Mouse (Mus musculus): Measurements from ENCODE around the gene Scamp1. TPM values are rescaled to one million over a fixed set of nuclear protein-coding genes. Genes with fewer than 3 reads are reported as not detected.

Scamp1 gene
- polyA plus RNA-seq, 1 experiment: 229 TPM

- Histone ChIP-seq H3K27me3 (ENCODE audit: control insufficient read depth, insufficient read depth, low read length) (no peaks in the 10 kb centered on the region), H3K4me3 (ENCODE audit: control insufficient read depth, low read depth, low read length) (peak overlapping the region; percentile 30; the same call in 1 of the 2 replicates), H3K27ac (ENCODE audit: control insufficient read depth, insufficient read depth, low read depth, low read length) (peak overlapping the region; percentile 49; the same call in 1 of the 2 replicates), H3K4me1 (ENCODE audit: control insufficient read depth, insufficient read depth, low read length) (no peaks in the 10 kb centered on the region), H3K36me3 (ENCODE audit: control insufficient read depth, insufficient read depth, low read length) (no peaks in the 10 kb centered on the region)
- no peak for TF ChIP-seq CTCF (IDR thresholded peaks at IDR 0.05; ENCODE audit: control insufficient read depth, insufficient read depth, insufficient replicate concordance, low read depth, low read length)
- no peak for TF ChIP-seq POLR2A (IDR thresholded peaks at IDR 0.05; ENCODE audit: control insufficient read depth, low read depth, low read length)
Measured at GRCm38 (mm10) chr13:94250188-94250587, 35.5 kb downstream of the Scamp1 start.

- TF ChIP-seq POLR2A (IDR thresholded peaks at IDR 0.05; ENCODE audit: control insufficient read depth, low read depth, low read length): no peak
- no peak for TF ChIP-seq CTCF (IDR thresholded peaks at IDR 0.05; ENCODE audit: control insufficient read depth, insufficient read depth, insufficient replicate concordance, low read depth, low read length)
- H3K4me3 ChIP-seq (ENCODE audit: control insufficient read depth, low read depth, low read length): peak overlapping the region; percentile 81
- H3K4me1 ChIP-seq (ENCODE audit: control insufficient read depth, insufficient read depth, low read length): no peaks in the 10 kb centered on the region; the same call in 1 of the 2 replicates
- H3K36me3 ChIP-seq (ENCODE audit: control insufficient read depth, insufficient read depth, low read length): no peaks in the 10 kb centered on the region
- H3K27ac ChIP-seq (ENCODE audit: control insufficient read depth, insufficient read depth, low read depth, low read length): no peak overlapping the region
- no peaks in the 10 kb centered on the region for H3K27me3 ChIP-seq (ENCODE audit: control insufficient read depth, insufficient read depth, low read length)
Measured at GRCm38 (mm10) chr13:94242897-94243296, 42.8 kb downstream of the Scamp1 start.

- H3K4me3 ChIP-seq (ENCODE audit: control insufficient read depth, low read depth, low read length): peak overlapping the region; percentile 17; the same call in 1 of the 2 replicates
- no peaks in the 10 kb centered on the region for H3K27me3 ChIP-seq (ENCODE audit: control insufficient read depth, insufficient read depth, low read length)
- no peaks in the 10 kb centered on the region; the same call in 1 of the 2 replicates for H3K4me1 ChIP-seq (ENCODE audit: control insufficient read depth, insufficient read depth, low read length)
- H3K27ac ChIP-seq (ENCODE audit: control insufficient read depth, insufficient read depth, low read depth, low read length): no peak overlapping the region
- no peak for TF ChIP-seq CTCF (IDR thresholded peaks at IDR 0.05; ENCODE audit: control insufficient read depth, insufficient read depth, insufficient replicate concordance, low read depth, low read length)
- no peak for TF ChIP-seq POLR2A (IDR thresholded peaks at IDR 0.05; ENCODE audit: control insufficient read depth, low read depth, low read length)
- H3K36me3 ChIP-seq (ENCODE audit: control insufficient read depth, insufficient read depth, low read length): no peaks in the 10 kb centered on the region
Measured at GRCm38 (mm10) chr13:94241892-94242524, 43.6 kb downstream of the Scamp1 start.

GRCm38 (mm10) chr13:94240873-94241272 is 44.8 kb downstream of the Scamp1 start:
- Histone ChIP-seq H3K4me3 (ENCODE audit: control insufficient read depth, low read depth, low read length) (no peak overlapping the region; the same call in 1 of the 2 replicates), H3K27me3 (ENCODE audit: control insufficient read depth, insufficient read depth, low read length) (no peaks in the 10 kb centered on the region), H3K36me3 (ENCODE audit: control insufficient read depth, insufficient read depth, low read length) (no peaks in the 10 kb centered on the region), H3K27ac (ENCODE audit: control insufficient read depth, insufficient read depth, low read depth, low read length) (no peak overlapping the region), H3K4me1 (ENCODE audit: control insufficient read depth, insufficient read depth, low read length) (no peaks in the 10 kb centered on the region; the same call in 1 of the 2 replicates)
- TF ChIP-seq POLR2A (IDR thresholded peaks at IDR 0.05; ENCODE audit: control insufficient read depth, low read depth, low read length): no peak
- no peak for TF ChIP-seq CTCF (IDR thresholded peaks at IDR 0.05; ENCODE audit: control insufficient read depth, insufficient read depth, insufficient replicate concordance, low read depth, low read length)

GRCm38 (mm10) chr13:94240111-94240510 is 45.5 kb downstream of the Scamp1 start:
- Histone ChIP-seq H3K27ac (ENCODE audit: control insufficient read depth, insufficient read depth, low read depth, low read length) (no peak overlapping the region), H3K4me3 (ENCODE audit: control insufficient read depth, low read depth, low read length) (no peak overlapping the region), H3K36me3 (ENCODE audit: control insufficient read depth, insufficient read depth, low read length) (no peaks in the 10 kb centered on the region), H3K4me1 (ENCODE audit: control insufficient read depth, insufficient read depth, low read length) (no peaks in the 10 kb centered on the region; the same call in 1 of the 2 replicates), H3K27me3 (ENCODE audit: control insufficient read depth, insufficient read depth, low read length) (no peaks in the 10 kb centered on the region)
- TF ChIP-seq POLR2A (IDR thresholded peaks at IDR 0.05; ENCODE audit: control insufficient read depth, low read depth, low read length): no peak
- TF ChIP-seq CTCF (IDR thresholded peaks at IDR 0.05; ENCODE audit: control insufficient read depth, insufficient read depth, insufficient replicate concordance, low read depth, low read length): no peak

GRCm38 (mm10) chr13:94239488-94239887 is 46.2 kb downstream of the Scamp1 start:
- H3K4me1 ChIP-seq (ENCODE audit: control insufficient read depth, insufficient read depth, low read length): no peaks in the 10 kb centered on the region; the same call in 1 of the 2 replicates
- H3K36me3 ChIP-seq (ENCODE audit: control insufficient read depth, insufficient read depth, low read length): no peaks in the 10 kb centered on the region

GRCm38 (mm10) chr13:94231871-94232270 is 53.8 kb downstream of the Scamp1 start:
- H3K4me1 ChIP-seq (ENCODE audit: control insufficient read depth, insufficient read depth, low read length): no peaks in the 10 kb centered on the region
- H3K27me3 ChIP-seq (ENCODE audit: control insufficient read depth, insufficient read depth, low read length): no peaks in the 10 kb centered on the region
- TF ChIP-seq POLR2A (IDR thresholded peaks at IDR 0.05; ENCODE audit: control insufficient read depth, low read depth, low read length): no peak
- no peak for TF ChIP-seq CTCF (IDR thresholded peaks at IDR 0.05; ENCODE audit: control insufficient read depth, insufficient read depth, insufficient replicate concordance, low read depth, low read length)
- H3K36me3 ChIP-seq (ENCODE audit: control insufficient read depth, insufficient read depth, low read length): no peaks in the 10 kb centered on the region
- no peak overlapping the region for H3K4me3 ChIP-seq (ENCODE audit: control insufficient read depth, low read depth, low read length)
- no peak overlapping the region for H3K27ac ChIP-seq (ENCODE audit: control insufficient read depth, insufficient read depth, low read depth, low read length)

More at GRCm38 (mm10) chr13:94239488-94239887, 46.2 kb downstream of the Scamp1 start:
- no peak overlapping the region for H3K4me3 ChIP-seq (ENCODE audit: control insufficient read depth, low read depth, low read length)
- TF ChIP-seq CTCF (IDR thresholded peaks at IDR 0.05; ENCODE audit: control insufficient read depth, insufficient read depth, insufficient replicate concordance, low read depth, low read length): no peak
- TF ChIP-seq POLR2A (IDR thresholded peaks at IDR 0.05; ENCODE audit: control insufficient read depth, low read depth, low read length): no peak
- H3K27me3 ChIP-seq (ENCODE audit: control insufficient read depth, insufficient read depth, low read length): no peaks in the 10 kb centered on the region
- no peak overlapping the region for H3K27ac ChIP-seq (ENCODE audit: control insufficient read depth, insufficient read depth, low read depth, low read length)
